Mouse (Mus musculus) MEL (cell line): ENCODE data around the gene Gm28897. TPM values are rescaled to one million over a fixed set of nuclear protein-coding genes. Genes with fewer than 3 reads are reported as not detected.
"Not testable (repeated sequence)": the region's sequence is repeated elsewhere in the genome, so short reads cannot be mapped to it uniquely, and the experiment has no call there.

ENCODE experiments used
- DNase-seq: peaks from one replicate; pipeline ENCODE4 v3.0.0; 2011; ENCODE audit warnings: low read depth, low spot score
- H3K27ac ChIP-seq: 2 replicates; pipeline ENCODE4 v1.5.1; 2012; ENCODE audit warnings: low read depth, mild to moderate bottlenecking, control low read depth, low read length, moderate library complexity; ENCODE audit not compliant: control insufficient read depth
- H3K27me3 ChIP-seq, 2 experiments: fragments of 150-350 bp in 1 of 2; sonication (generic) in 1 of 2; 2 replicates each; pipeline ENCODE4 v1.6.1; 2012; ENCODE audit warnings: low read length in 2 of 2, mild to moderate bottlenecking in 2 of 2, improper control_type of control experiment in 1 of 2, moderate library complexity in 1 of 2; ENCODE audit not compliant: insufficient read depth in 2 of 2, control insufficient read depth in 1 of 2
- H3K36me3 ChIP-seq, 2 experiments: 2 replicates each; pipeline ENCODE4 v1.6.1; 2012 to 2014; ENCODE audit warnings: low read length in 2 of 2, improper control_type of control experiment in 1 of 2, inconsistent platforms in 1 of 2, mild to moderate bottlenecking in 1 of 2; ENCODE audit not compliant: insufficient read depth in 2 of 2, control insufficient read depth in 1 of 2
- H3K4me1 ChIP-seq, 2 experiments: fragments of 150-350 bp in 1 of 2; sonication (generic) in 1 of 2; 2 replicates each; pipeline ENCODE4 v1.6.1; 2012; ENCODE audit warnings: low read length in 2 of 2, improper control_type of control experiment in 1 of 2, mild to moderate bottlenecking in 1 of 2; ENCODE audit not compliant: insufficient read depth in 2 of 2, control insufficient read depth in 1 of 2
- H3K4me3 ChIP-seq, 2 experiments: fragments of 150-350 bp in 1 of 2; sonication (generic) in 1 of 2; 2 replicates each; pipeline ENCODE4 v1.5.1; 2012; ENCODE audit warnings: low read depth in 2 of 2, low read length in 2 of 2, mild to moderate bottlenecking in 2 of 2, moderate library complexity in 2 of 2, control low read depth in 1 of 2, improper control_type of control experiment in 1 of 2; ENCODE audit not compliant: control insufficient read depth in 1 of 2, insufficient read depth in 1 of 2
- H3K79me2 ChIP-seq: 2 replicates; pipeline ENCODE4 v1.6.1; 2012; ENCODE audit warnings: mild to moderate bottlenecking, low read length, moderate library complexity; ENCODE audit not compliant: control insufficient read depth, poor library complexity, insufficient read depth
- H3K9ac ChIP-seq: 2 replicates; pipeline ENCODE4 v1.6.1; 2012; ENCODE audit warnings: low read depth, mild to moderate bottlenecking, control low read depth, low read length, moderate library complexity; ENCODE audit not compliant: control insufficient read depth, poor library complexity, severe bottlenecking
- H3K9me3 ChIP-seq: fragments of 150-350 bp; sonication (generic); replicated peaks from 2 replicates; pipeline ENCODE4 v1.6.1; 2012; ENCODE audit warnings: mild to moderate bottlenecking, low read length, improper control_type of control experiment, moderate library complexity; ENCODE audit not compliant: insufficient read depth
- polyA plus RNA-seq, 2 experiments: library from polyadenylated mRNA; stranded (reverse) in 1 of 2; unstranded in 1 of 2; fragments of >175 nt in 1 of 2; fragments of >200 nt in 1 of 2; gene quantifications; 2 replicates each; pipeline versions ENCODE4 v1.2.1 to v1.2.4; 2012; ENCODE audit warnings: low replicate concordance in 2 of 2, low read depth in 1 of 2; ENCODE audit not compliant: insufficient read length in 2 of 2, insufficient read depth in 1 of 2, missing spikeins in 1 of 2
- total RNA-seq: library from RNA; depleted of rRNA; stranded (reverse); fragments of 300-350 nt; gene quantifications from 2 replicates; pipeline ENCODE4 v1.2.3, GENCODE M21; 2012; rRNA removed

Gm28897 gene
- total RNA-seq (not detected in 2 replicates), polyA plus RNA-seq (not detected)

GRCm38 (mm10) chrY:80926695-80927094, at the start of gene Gm28897:
Gm28897 (plus strand) TSS chrY:80926995.
- H3K27ac ChIP-seq, H3K79me2 ChIP-seq, H3K36me3 ChIP-seq, H3K4me1 ChIP-seq, H3K9ac ChIP-seq, DNase-seq, H3K4me3 ChIP-seq, H3K9me3 ChIP-seq, H3K27me3 ChIP-seq: not testable (repeated sequence)
